ENCODE assay signal across 8 mouse cellular contexts in the genomic region with DNA sequence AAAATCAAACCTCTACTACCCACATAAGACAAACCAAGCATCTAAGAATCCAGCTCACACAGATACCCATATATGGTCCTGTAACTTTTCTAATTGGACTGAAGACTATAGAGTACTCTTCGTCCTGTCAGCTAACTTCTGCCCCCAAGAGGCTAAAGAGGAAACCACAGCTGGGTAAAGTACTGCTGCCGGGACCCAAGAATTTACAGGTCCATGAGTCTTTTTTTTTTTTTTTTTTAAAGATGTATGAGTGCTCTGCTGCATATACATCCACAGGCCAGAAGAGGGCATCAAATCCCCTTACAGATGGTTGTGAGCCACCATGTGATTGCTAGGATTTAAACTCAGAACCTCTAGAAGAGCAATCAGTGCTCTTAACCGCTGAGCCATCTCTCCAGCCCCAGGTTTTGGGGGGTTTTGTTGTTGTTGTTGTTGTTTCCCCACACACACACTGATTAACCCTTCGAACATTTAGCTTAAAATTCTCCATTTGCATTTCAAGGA. TPM values are rescaled to one million over a fixed set of nuclear protein-coding genes. Genes with fewer than 3 reads are reported as not detected.
A peak's percentile ranks its signal among the peaks of the same experiment; 100 is the strongest.
DNase-seq lines count a peak whose midpoint lies in the region; ATAC-seq and TF ChIP-seq lines count a peak whose summit lies in the region.

No protein-coding gene starts in this region.

- ATAC-seq in forebrain, embryonic 11.5 days (replicated peaks; ENCODE audit: low FRiP score), result peak; percentile 59
- ATAC-seq in heart, embryonic 16.5 days (replicated peaks; ENCODE audit: extremely low read depth, insufficient read depth, low FRiP score), result peak; percentile 25; the same call in 1 of the 2 replicates
- ATAC-seq in liver, embryonic 14.5 days (ENCODE audit: insufficient read depth), result no peak
- ATAC-seq in stomach, embryonic 16.5 days (ENCODE audit: insufficient read depth, low FRiP score), result peak; percentile 31; the same call in 1 of the 2 replicates

- no peak for TF ChIP-seq EP300 in liver, embryonic 14.5 days (IDR thresholded peaks at IDR 0.05; ENCODE audit: low read depth)

- peak; percentile 80 for DNase-seq in forebrain, embryonic 11.5 days (ENCODE audit: low spot score)
- DNase-seq in kidney, postnatal 14 days, result peak; percentile 86
- DNase-seq in liver, embryonic 14.5 days (ENCODE audit: low read depth in 3 of 3, low spot score in 3 of 3), result peak; percentile 45 to 65 (median 49)
- peak; percentile 84 to 90 for DNase-seq in natural killer cell, adult 2 months (ENCODE audit: low spot score in 2 of 2)

- TF ChIP-seq CTCF in E14TG2a.4 (conservative IDR thresholded peaks at IDR 0.05; ENCODE audit: low read length), result peak; percentile 60
- TF ChIP-seq CTCF in liver, embryonic 14.5 days (IDR thresholded peaks at IDR 0.05; ENCODE audit: low read depth), result peak; percentile 64

- no peaks in the 10 kb centered on the region for H3K9me3 ChIP-seq in E14TG2a.4 (ENCODE audit: low read length)
- H3K9me3 ChIP-seq in forebrain, embryonic 11.5 days (ENCODE audit: control insufficient read depth, low read length), result no peaks in the 10 kb centered on the region
- no peaks in the 10 kb centered on the region for H3K9me3 ChIP-seq in heart, embryonic 16.5 days (replicated peaks; ENCODE audit: control insufficient read depth, low read length)
- H3K9me3 ChIP-seq in liver, embryonic 14.5 days (ENCODE audit: control insufficient read depth, low read length), result no peaks in the 10 kb centered on the region
- no peaks in the 10 kb centered on the region for H3K9me3 ChIP-seq in stomach, embryonic 16.5 days (replicated peaks; ENCODE audit: control insufficient read depth, low read length)

- H3K4me2 ChIP-seq in forebrain, embryonic 11.5 days (ENCODE audit: low read depth, low read length, severe bottlenecking), result peak overlapping the region; percentile 87; the same call in 1 of the 2 replicates
- H3K4me2 ChIP-seq in heart, embryonic 16.5 days (ENCODE audit: low read depth, low read length), result peak overlapping the region; percentile 95
- H3K4me2 ChIP-seq in liver, embryonic 14.5 days (ENCODE audit: low read depth), result peak overlapping the region; percentile 96
- H3K4me2 ChIP-seq in stomach, embryonic 16.5 days (ENCODE audit: low read depth, low read length), result peak overlapping the region; percentile 94

- peaks cover 19% of the 10 kb centered on the region for H3K36me3 ChIP-seq in E14TG2a.4 (ENCODE audit: insufficient read depth, low read length)
- H3K36me3 ChIP-seq in forebrain, embryonic 11.5 days (ENCODE audit: control insufficient read depth, insufficient read depth, low read length), result peaks cover 1% of the 10 kb centered on the region; the same call in 1 of the 2 replicates
- H3K36me3 ChIP-seq in heart, embryonic 16.5 days (ENCODE audit: control insufficient read depth, insufficient read depth), result peaks cover 19% of the 10 kb centered on the region
- H3K36me3 ChIP-seq in liver, embryonic 14.5 days (replicated peaks; ENCODE audit: control insufficient read depth, insufficient read depth, low read depth), result no peaks in the 10 kb centered on the region
- H3K36me3 ChIP-seq in stomach, embryonic 16.5 days (ENCODE audit: control insufficient read depth, insufficient read depth, low read length), result peaks cover 10% of the 10 kb centered on the region

- H3K4me3 ChIP-seq in E14TG2a.4 (replicated peaks; ENCODE audit: low read length), result peak overlapping the region; percentile 68
- peak overlapping the region; percentile 47 for H3K4me3 ChIP-seq in brown adipose tissue, adult 24 weeks (ENCODE audit: insufficient read depth, low read depth, low read length)
- peak overlapping the region; percentile 65 for H3K4me3 ChIP-seq in forebrain, embryonic 11.5 days (ENCODE audit: low read depth, low read length)
- H3K4me3 ChIP-seq in heart, embryonic 16.5 days (ENCODE audit: low read length), result peak overlapping the region; percentile 86
- H3K4me3 ChIP-seq in liver, embryonic 14.5 days (ENCODE audit: insufficient read depth in 1 of 2, low read depth in 2 of 2, low read length in 2 of 2), result peak overlapping the region; percentile 79 to 90; a peak in 2 of 4 replicates
- peak overlapping the region; percentile 87 for H3K4me3 ChIP-seq in stomach, embryonic 16.5 days (replicated peaks; ENCODE audit: low read length)

- peak overlapping the region; percentile 72 for H3K9ac ChIP-seq in forebrain, embryonic 11.5 days (ENCODE audit: low read length)
- H3K9ac ChIP-seq in heart, embryonic 16.5 days (ENCODE audit: low read length), result peak overlapping the region; percentile 70
- H3K9ac ChIP-seq in liver, embryonic 14.5 days (replicated peaks), result no peak overlapping the region
- H3K9ac ChIP-seq in stomach, embryonic 16.5 days (ENCODE audit: low read length), result no peak overlapping the region; the same call in 1 of the 2 replicates

- H3K4me1 ChIP-seq in E14TG2a.4 (replicated peaks; ENCODE audit: low read depth, low read length), result peaks cover 24% of the 10 kb centered on the region
- H3K4me1 ChIP-seq in brown adipose tissue, adult 24 weeks (ENCODE audit: control insufficient read depth, insufficient read depth, insufficient read length, low read length), result no peaks in the 10 kb centered on the region
- peaks cover 3% of the 10 kb centered on the region; the same call in 1 of the 2 replicates for H3K4me1 ChIP-seq in forebrain, embryonic 11.5 days (replicated peaks; ENCODE audit: control insufficient read depth, insufficient read depth, low read length)
- peaks cover 11% of the 10 kb centered on the region for H3K4me1 ChIP-seq in heart, embryonic 16.5 days (ENCODE audit: control insufficient read depth, insufficient read depth, low read length)
- peaks cover 6 to 11% of the 10 kb centered on the region in 2 experiments for H3K4me1 ChIP-seq in liver, embryonic 14.5 days (replicated peaks; ENCODE audit: control insufficient read depth in 2 of 2, insufficient read depth in 2 of 2, low read length in 1 of 2)
- peaks cover 8% of the 10 kb centered on the region for H3K4me1 ChIP-seq in stomach, embryonic 16.5 days (ENCODE audit: control insufficient read depth, insufficient read depth, low read length)

- 0% methylated on average over 4 of the region's 4 CpGs for WGBS in forebrain, embryonic 11.5 days
- WGBS in heart, embryonic 16.5 days, result 0% methylated on average over 4 of the region's 4 CpGs
- 1% methylated on average over 4 of the region's 4 CpGs for WGBS in liver, embryonic 14.5 days (ENCODE audit: insufficient replicate concordance)
- WGBS in stomach, embryonic 16.5 days, result 0% methylated on average over 4 of the region's 4 CpGs

- no peaks in the 10 kb centered on the region for H3K27me3 ChIP-seq in E14TG2a.4 (ENCODE audit: insufficient read depth, low read length)
- no peaks in the 10 kb centered on the region for H3K27me3 ChIP-seq in forebrain, embryonic 11.5 days (ENCODE audit: control insufficient read depth, insufficient read depth, low read length)
- H3K27me3 ChIP-seq in heart, embryonic 16.5 days (ENCODE audit: control insufficient read depth, insufficient read depth, low read length), result no peaks in the 10 kb centered on the region
- H3K27me3 ChIP-seq in liver, embryonic 14.5 days (ENCODE audit: control insufficient read depth, insufficient read depth, low read length), result no peaks in the 10 kb centered on the region
- no peaks in the 10 kb centered on the region for H3K27me3 ChIP-seq in stomach, embryonic 16.5 days (ENCODE audit: control insufficient read depth, insufficient read depth, low read length)

- no peak overlapping the region for H3K27ac ChIP-seq in brown adipose tissue, adult 24 weeks (replicated peaks; ENCODE audit: low read depth, low read length)
- peak overlapping the region; percentile 64 for H3K27ac ChIP-seq in forebrain, embryonic 11.5 days (ENCODE audit: low read depth, low read length)
- H3K27ac ChIP-seq in heart, embryonic 16.5 days (ENCODE audit: low read length), result peak overlapping the region; percentile 69
- H3K27ac ChIP-seq in liver, embryonic 14.5 days, result no peak overlapping the region
- peak overlapping the region; percentile 78 for H3K27ac ChIP-seq in stomach, embryonic 16.5 days (ENCODE audit: low read length)

RNA-seq across cellular contexts. Expression of a gene that starts 1.1 kb away (rescaled TPM):
- 8.3 and 21.2 TPM in 2 replicates for polyA plus RNA-seq in brown adipose tissue, adult 24 weeks (2012; ENCODE audit: insufficient read depth, insufficient read length, missing spikeins)
- polyA plus RNA-seq in forebrain, embryonic 11.5 days (2014; fragmentation: Nextera tagmentation; extraction: Ambion mirVana), result 48.1 and 60.0 TPM in 2 replicates
- 37.8 and 42.1 TPM in 2 replicates for polyA plus RNA-seq in heart, embryonic 16.5 days (2015; fragmentation: Nextera tagmentation; extraction: Ambion mirVana)
- 7.5 and 9.5 TPM in 2 replicates for polyA plus RNA-seq in liver, embryonic 14.5 days (2012; rRNA removed)
- 10.2 and 10.8 TPM in 2 replicates for polyA plus RNA-seq in liver, embryonic 14.5 days (2014; fragmentation: Nextera tagmentation; extraction: Ambion mirVana)
- polyA plus RNA-seq in stomach, embryonic 16.5 days (2015; fragmentation: Nextera tagmentation; extraction: Ambion mirVana), result 49.7 and 57.7 TPM in 2 replicates

RNA-seq across cellular contexts. Expression of a gene that starts 9.1 kb away (rescaled TPM):
- not detected in 2 replicates for polyA plus RNA-seq in brown adipose tissue, adult 24 weeks (2012; ENCODE audit: insufficient read depth, insufficient read length, missing spikeins)
- polyA plus RNA-seq in forebrain, embryonic 11.5 days (2014; fragmentation: Nextera tagmentation; extraction: Ambion mirVana), result 0.45 and 0.89 TPM in 2 replicates
- 0.31 and 0.38 TPM in 2 replicates for polyA plus RNA-seq in heart, embryonic 16.5 days (2015; fragmentation: Nextera tagmentation; extraction: Ambion mirVana)
- polyA plus RNA-seq in liver, embryonic 14.5 days (2012; rRNA removed), result 0.15 and 0.23 TPM in 2 replicates
- 0.05 TPM in 1 of 2 replicates, not detected in the other for polyA plus RNA-seq in liver, embryonic 14.5 days (2014; fragmentation: Nextera tagmentation; extraction: Ambion mirVana)
- polyA plus RNA-seq in stomach, embryonic 16.5 days (2015; fragmentation: Nextera tagmentation; extraction: Ambion mirVana), result 0.89 and 0.98 TPM in 2 replicates

RNA-seq across cellular contexts. Expression of a gene that starts 30.1 kb away (rescaled TPM):
- polyA plus RNA-seq in brown adipose tissue, adult 24 weeks (2012; ENCODE audit: insufficient read depth, insufficient read length, missing spikeins), result not detected in 2 replicates
- not detected in 2 replicates for polyA plus RNA-seq in forebrain, embryonic 11.5 days (2014; fragmentation: Nextera tagmentation; extraction: Ambion mirVana)
- not detected in 2 replicates for polyA plus RNA-seq in heart, embryonic 16.5 days (2015; fragmentation: Nextera tagmentation; extraction: Ambion mirVana)
- 13.2 and 25.0 TPM in 2 replicates for polyA plus RNA-seq in liver, embryonic 14.5 days (2012; rRNA removed)
- 2.4 and 3.9 TPM in 2 replicates for polyA plus RNA-seq in liver, embryonic 14.5 days (2014; fragmentation: Nextera tagmentation; extraction: Ambion mirVana)
- 0.19 and 0.79 TPM in 2 replicates for polyA plus RNA-seq in stomach, embryonic 16.5 days (2015; fragmentation: Nextera tagmentation; extraction: Ambion mirVana)

RNA-seq across cellular contexts. Expression of a gene that starts 30.4 kb away (rescaled TPM):
- polyA plus RNA-seq in brown adipose tissue, adult 24 weeks (2012; ENCODE audit: insufficient read depth, insufficient read length, missing spikeins), result 243 and 259 TPM in 2 replicates
- polyA plus RNA-seq in forebrain, embryonic 11.5 days (2014; fragmentation: Nextera tagmentation; extraction: Ambion mirVana), result 8.9 and 11.2 TPM in 2 replicates
- 421 and 437 TPM in 2 replicates for polyA plus RNA-seq in heart, embryonic 16.5 days (2015; fragmentation: Nextera tagmentation; extraction: Ambion mirVana)
- 11.6 and 11.7 TPM in 2 replicates for polyA plus RNA-seq in liver, embryonic 14.5 days (2012; rRNA removed)
- 13.5 and 14.7 TPM in 2 replicates for polyA plus RNA-seq in liver, embryonic 14.5 days (2014; fragmentation: Nextera tagmentation; extraction: Ambion mirVana)
- 125 and 143 TPM in 2 replicates for polyA plus RNA-seq in stomach, embryonic 16.5 days (2015; fragmentation: Nextera tagmentation; extraction: Ambion mirVana)

RNA-seq across cellular contexts. Expression of a gene that starts 34.6 kb away (rescaled TPM):
- polyA plus RNA-seq in brown adipose tissue, adult 24 weeks (2012; ENCODE audit: insufficient read depth, insufficient read length, missing spikeins), result not detected in 2 replicates
- polyA plus RNA-seq in forebrain, embryonic 11.5 days (2014; fragmentation: Nextera tagmentation; extraction: Ambion mirVana), result not detected in 2 replicates
- not detected in 2 replicates for polyA plus RNA-seq in heart, embryonic 16.5 days (2015; fragmentation: Nextera tagmentation; extraction: Ambion mirVana)
- not detected in 2 replicates for polyA plus RNA-seq in liver, embryonic 14.5 days (2012; rRNA removed)
- polyA plus RNA-seq in liver, embryonic 14.5 days (2014; fragmentation: Nextera tagmentation; extraction: Ambion mirVana), result not detected in 2 replicates
- not detected in 2 replicates for polyA plus RNA-seq in stomach, embryonic 16.5 days (2015; fragmentation: Nextera tagmentation; extraction: Ambion mirVana)

Comparison
In these comparisons a context has a peak if more than half of its experiments do, and no peak if none do; other contexts are left out.
1. H3K27ac ChIP-seq: peak in forebrain, embryonic 11.5 days (single experiment), heart, embryonic 16.5 days (single experiment) and stomach, embryonic 16.5 days (single experiment); none in brown adipose tissue, adult 24 weeks (single experiment) and liver, embryonic 14.5 days (single experiment).
2. H3K9ac ChIP-seq: peak in forebrain, embryonic 11.5 days (single experiment) and heart, embryonic 16.5 days (single experiment); none in liver, embryonic 14.5 days (single experiment) and stomach, embryonic 16.5 days (single experiment).
3. Peak in every context shown above with its lines, with median percentiles within 50 percentile points of each other: H3K4me3 ChIP-seq, DNase-seq and H3K4me2 ChIP-seq.